Mouse (Mus musculus): ENCODE results near the gene Slk.
A peak's percentile ranks its signal among the peaks of the same experiment; 100 is the strongest.

Slk gene

DNA sequence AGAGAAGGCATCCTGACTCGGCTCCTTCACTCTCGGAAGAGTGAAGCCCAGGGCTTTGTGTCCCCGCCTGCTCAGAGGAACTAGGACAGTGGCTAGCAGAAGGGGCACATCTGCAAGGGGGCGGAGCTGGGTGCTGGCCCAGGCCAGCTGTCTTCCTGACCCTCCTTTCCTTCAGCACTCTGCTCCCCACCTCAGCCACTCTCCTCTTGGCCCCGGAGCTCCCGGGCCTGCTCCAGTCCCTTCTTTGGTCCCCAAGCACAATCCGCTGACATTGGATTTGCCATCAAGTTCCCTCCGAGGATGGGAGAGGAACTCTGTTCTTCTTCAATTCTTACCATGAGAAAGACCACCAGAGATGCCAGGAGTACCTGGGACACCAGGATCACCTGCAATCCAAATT is 72.8 kb downstream of the Slk start:
- DNase-seq (ENCODE audit: low read depth) = no peak

DNA sequence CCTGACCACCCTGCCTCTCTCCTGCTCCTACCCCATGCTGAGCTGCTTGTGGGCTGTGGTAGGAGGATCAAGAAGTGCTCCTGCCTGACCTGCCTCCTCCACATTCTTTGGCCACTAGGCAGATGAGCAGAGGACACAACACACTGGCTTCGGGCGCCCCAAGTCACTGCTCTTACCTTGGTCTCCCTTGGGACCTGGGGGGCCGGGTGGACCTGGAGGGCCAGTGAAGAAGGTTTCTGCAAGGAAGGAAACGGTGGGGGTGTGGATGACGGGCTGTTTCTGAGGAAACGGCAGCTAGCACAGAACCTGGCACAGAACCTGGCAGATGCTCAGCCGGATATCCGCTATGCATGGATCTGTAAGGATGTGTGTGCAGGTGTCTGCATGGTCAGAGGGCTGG is 73.7 kb downstream of the Slk start:
- no peak for DNase-seq (ENCODE audit: low read depth)

DNA sequence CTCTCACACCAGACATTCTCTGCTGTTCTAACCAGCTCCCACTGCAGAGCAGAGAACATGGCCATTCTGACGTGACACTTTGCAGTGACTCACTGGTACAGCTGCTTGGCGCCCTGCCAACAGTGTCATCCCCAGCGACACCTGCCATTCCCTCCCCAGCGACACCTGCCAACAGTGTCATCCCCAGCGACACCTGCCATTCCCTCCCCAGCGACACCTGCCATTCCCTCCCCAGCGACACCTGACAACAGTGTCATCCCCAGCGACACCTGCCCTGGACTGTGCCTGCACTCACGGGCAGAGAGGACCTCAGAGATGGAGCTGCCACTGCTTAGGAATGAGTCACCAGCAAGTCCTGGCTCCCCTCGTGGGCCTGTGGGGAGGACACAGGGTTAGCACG is 75.4 kb downstream of the Slk start:
- no peak for DNase-seq (ENCODE audit: low read depth)

DNA sequence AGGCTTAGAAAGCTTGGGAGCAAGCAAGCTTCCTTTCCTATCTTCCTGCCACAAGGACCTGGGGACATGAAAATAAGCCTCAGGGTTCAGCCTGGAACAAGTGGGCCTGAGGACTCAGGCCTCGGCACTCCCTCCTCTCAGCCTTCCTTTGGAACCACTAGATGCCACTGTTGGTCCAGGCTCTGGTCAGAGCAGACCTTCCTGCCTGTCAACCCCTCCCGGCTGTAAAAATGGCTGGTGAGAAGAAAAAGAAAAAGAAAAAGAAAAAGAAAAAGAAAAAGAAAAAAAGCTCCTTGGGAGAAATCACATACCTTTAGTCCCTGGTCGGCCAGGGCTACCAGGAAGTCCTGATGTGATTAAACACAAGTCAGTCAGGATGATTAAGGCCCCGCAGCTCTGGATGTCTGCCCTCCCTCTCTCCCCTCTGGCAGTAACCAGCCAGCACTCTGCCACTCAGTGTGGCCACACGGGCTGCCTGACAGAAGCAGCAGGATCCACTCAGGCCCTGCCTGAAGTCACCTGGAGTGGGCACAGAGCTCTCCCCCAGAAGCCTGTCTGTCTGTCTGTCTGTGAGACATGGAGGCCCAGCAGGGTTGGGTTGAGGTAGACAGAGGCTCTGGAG is 79.5 kb downstream of the Slk start:
- DNase-seq (ENCODE audit: low read depth) = peak; percentile 55

DNA sequence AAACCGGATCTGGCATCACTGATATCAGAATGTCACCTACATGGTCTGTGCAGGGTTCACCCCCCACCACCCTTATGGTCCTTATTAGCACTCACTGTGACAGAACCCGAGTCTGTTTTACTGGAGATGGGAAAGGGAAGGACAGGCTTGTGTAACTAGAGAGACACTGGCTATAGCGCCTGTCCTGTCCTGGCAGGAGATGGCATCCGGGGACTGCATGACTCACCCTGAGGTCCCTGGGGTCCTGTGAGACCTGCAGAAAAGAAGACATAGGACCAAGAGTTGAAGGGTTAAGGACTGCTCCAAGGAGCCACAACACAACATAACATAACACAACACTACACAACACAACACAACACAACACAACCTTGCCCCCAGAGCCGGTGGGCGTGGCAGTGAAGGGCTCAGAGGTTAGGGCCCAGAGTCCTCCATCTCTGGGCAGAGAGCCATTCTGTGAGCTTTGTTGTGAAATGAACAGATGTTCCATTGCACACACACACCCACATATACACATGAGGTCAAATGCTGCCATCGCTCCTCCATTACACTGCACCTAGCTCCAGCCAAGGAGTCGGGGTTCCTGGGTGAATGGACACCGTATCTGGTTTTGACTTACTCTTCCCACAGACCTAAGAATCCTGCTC is 80.4 kb downstream of the Slk start:
- DNase-seq (ENCODE audit: low read depth) = no peak

DNA sequence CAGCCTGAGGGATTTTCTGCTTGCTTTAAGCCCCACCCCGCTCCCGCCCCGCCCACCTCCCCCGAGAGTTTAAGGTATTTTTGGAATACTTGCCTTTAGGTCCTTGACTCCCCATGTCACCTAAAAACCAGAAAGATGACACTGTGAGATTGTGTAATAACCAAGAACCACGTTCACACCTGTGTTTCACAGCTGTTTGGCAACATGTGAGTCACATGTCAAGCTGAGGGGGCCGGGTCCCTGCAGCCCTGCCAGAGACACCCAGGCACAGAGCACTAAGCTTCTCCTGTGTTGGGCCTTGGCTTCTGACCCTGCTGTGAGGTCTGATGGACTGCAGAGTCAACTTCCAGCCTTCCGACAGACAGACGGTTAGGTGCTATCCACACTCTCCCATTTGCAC is 88.1 kb downstream of the Slk start:
- DNase-seq (ENCODE audit: low read depth) = no peak

DNA sequence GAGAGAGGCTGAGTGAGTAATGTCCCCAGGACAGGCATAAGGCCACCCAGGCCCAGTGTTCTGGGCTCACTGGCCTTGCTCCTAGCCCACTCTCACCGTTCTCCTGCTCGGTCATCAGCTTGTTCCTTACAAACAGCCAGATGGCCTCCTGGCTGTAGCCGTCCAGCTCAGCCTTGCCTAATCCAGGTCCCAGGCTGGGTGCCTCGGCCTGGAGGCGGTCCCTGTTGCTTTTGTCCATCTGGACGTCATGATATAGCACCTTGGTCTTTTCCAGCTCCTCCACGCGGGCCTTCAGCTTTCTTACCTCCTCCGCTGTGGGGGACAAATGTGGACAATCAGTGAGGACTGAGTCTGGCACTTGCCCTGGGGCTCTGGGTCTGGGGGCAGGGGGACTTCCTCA is 88.9 kb downstream of the Slk start:
- DNase-seq (ENCODE audit: low read depth) = no peak

DNA sequence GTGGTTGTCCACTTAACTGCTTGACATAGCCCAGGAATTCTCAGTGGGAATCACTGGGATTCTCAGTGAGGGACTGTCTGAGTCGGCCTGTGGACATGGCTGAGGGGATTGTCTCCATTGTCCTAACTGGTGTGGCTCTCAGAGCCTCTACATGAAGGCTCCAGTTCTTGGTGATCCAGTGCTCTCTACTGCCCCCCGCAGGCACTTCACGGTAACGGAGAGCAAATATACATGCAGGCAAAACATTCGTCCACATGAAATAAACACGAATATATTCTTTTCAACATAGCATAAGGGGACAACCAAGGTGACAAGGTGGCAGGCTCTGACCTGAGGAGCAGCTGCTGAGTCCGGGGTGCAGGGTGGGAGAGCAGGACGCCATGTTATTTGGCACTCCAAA is 94.9 kb downstream of the Slk start:
- DNase-seq (ENCODE audit: low read depth) = no peak

DNA sequence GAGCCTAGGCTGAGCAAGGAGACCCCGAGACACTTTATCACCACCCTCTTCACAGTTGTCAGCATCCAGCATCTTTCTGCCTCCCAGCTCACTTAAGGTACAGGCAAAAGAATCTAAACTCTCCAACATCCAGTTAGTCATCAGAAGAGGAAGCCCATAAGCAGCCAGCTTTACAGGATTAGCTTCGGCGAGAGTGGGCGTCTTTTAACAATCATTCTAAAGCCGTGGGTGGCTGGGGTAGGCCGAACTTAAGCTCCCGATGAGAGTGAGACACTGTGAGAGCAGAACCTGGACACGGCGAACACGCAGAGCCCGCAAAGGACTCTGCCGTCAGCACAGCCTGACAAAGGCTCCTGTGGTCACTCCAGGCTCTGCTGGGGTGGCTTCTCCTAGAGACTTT is 99.2 kb downstream of the Slk start:
- DNase-seq (ENCODE audit: low read depth) = no peak

DNA sequence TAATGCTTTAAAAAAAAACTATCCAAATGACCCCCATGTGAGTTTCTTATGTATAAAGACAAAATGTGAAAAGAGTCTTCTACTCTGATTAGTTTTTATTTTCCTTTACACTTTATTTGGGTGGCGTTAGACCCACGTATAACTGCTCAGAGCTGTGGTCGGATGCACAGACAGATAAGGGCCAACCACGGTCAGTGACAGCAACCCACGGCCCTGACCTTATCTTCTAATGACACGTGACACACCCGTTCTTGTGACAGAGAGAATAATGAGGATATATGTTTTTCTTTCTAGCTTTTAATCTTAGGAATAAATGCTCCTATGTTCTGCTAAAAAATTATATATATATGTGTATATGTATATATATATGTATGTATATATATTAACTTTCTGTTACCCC is 110.1 kb downstream of the Slk start:
- no peak for DNase-seq (ENCODE audit: low read depth)

DNA sequence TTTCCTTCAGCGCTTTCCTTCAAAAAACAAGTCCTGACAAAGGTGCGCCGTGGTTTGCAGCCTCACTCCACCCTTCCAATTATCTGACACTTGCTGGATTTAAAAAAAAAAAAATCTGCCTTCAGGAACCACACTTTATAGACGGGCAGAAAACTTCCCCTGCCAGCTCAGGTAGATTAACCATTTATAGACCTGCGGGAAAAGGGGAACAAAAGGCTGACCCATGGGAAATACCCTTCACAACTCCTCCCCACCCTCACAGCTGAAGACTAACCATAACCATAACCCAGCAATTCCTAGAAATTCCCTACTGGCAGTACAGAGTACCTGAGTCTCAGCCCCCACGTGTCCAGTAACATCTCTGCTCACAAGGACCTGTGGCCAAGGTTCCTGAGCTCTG is 112.5 kb downstream of the Slk start, which contains the start of gene Col17a1:
TSS of gene Col17a1 (minus strand) at position 101 of the 400 bp plus-strand sequence.
- DNase-seq (ENCODE audit: low read depth) = no peak
